Mouse (Mus musculus): ENCODE data around the gene Cyp17a1.

DNA sequence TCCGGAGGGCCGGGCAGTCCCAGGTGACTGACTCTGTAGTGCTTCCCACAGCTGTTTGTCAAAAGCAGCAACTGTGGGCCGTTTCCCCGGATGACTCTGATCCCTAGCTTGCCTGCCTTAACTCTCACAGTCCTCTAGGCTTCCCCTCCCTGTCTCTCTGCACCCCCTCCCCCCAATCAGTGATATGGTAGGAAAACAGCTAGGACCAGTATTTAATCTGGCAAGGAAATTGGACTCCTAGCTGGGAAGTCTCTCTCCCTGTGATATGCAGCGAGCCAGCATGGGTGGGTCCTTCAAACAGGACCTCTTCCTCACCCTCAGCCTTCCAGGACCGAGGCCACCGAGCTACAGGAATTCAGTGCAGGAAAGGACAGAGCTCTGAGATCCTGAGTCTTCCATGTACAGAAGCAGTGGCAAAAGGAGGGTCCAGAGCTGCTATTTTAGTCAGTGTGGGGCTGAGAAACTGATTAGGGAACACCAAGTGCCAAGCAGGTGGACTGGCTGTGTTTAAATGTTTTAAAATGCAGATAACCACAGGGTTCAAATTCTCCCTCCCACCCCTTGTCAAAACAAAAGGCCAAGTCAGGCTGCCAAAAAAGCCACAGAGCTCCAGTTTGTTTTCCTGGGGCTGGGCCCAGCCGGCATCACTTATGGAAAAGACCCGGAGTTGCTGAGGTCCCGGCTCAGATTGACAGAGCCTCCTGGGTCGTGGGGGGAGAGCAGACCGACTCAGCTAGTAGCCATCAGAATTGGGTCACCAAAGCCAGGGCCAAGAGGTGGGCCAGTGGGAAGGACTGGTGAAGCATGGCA lies 28.0 kb downstream of the Cyp17a1 start:
- TF ChIP-seq POLR2A (IDR thresholded peaks at IDR 0.05; ENCODE audit: borderline replicate concordance, extremely low read depth, insufficient read depth, insufficient read length, poor library complexity, severe bottlenecking) (no peak), CTCF (IDR thresholded peaks at IDR 0.05; ENCODE audit: borderline replicate concordance, extremely low read depth, insufficient read depth, insufficient read length) (no peak)
